In genomic region chr17:29698421-29698820, GRCm38 (mm10) we compare ENCODE assay signal across 31 mouse cellular contexts.
"Had no signal": no experiment of that assay in that cellular context is flagged by ENCODE, and none has a peak within 500 bp of the region (broad histone marks: within the 10 kb centered on the region; RNA-seq: fewer than 3 reads in every experiment).

No protein-coding gene starts in this region.

- H3K27ac ChIP-seq: limb, embryonic 12.5 days; limb, embryonic 13.5 days; limb, embryonic 15.5 days; liver, embryonic 12.5 days; liver, embryonic 13.5 days; liver, embryonic 14.5 days; liver, embryonic 15.5 days; lung, embryonic 15.5 days; macrophage; midbrain, embryonic 10.5 days; midbrain, embryonic 12.5 days; midbrain, embryonic 13.5 days; midbrain, embryonic 15.5 days; neural tube, embryonic 12.5 days; neural tube, embryonic 13.5 days had no signal

- H3K27me3 ChIP-seq: limb, embryonic 12.5 days; limb, embryonic 13.5 days; limb, embryonic 15.5 days; liver, embryonic 12.5 days; liver, embryonic 13.5 days; liver, embryonic 15.5 days; lung, embryonic 15.5 days; megakaryocyte, embryonic 14.5 days; midbrain, embryonic 12.5 days; midbrain, embryonic 13.5 days; midbrain, embryonic 15.5 days; neural tube, embryonic 12.5 days; neural tube, embryonic 13.5 days had no signal

- H3K4me1 ChIP-seq: limb, embryonic 12.5 days; limb, embryonic 13.5 days; limb, embryonic 15.5 days; liver, embryonic 15.5 days; lung, embryonic 15.5 days had no signal

- DNase-seq: left cerebral cortex, postnatal 4 days; liver; liver, embryonic 13.5 days; liver, postnatal 0 days; lung, adult 18-20 months; lung, adult 2 months; lung, embryonic 14.5 days; lung, postnatal 10 days; lung, postnatal 14 days; lung, postnatal 36 days; lung, postnatal 4 days; midbrain, embryonic 14.5 days had no signal

- H3K9me3 ChIP-seq: limb, embryonic 12.5 days; limb, embryonic 13.5 days; limb, embryonic 15.5 days; liver, embryonic 12.5 days; liver, embryonic 13.5 days; liver, embryonic 15.5 days; lung, embryonic 15.5 days; megakaryocyte, embryonic 14.5 days; midbrain, embryonic 10.5 days; midbrain, embryonic 12.5 days; midbrain, embryonic 13.5 days; midbrain, embryonic 15.5 days; neural tube, embryonic 12.5 days; neural tube, embryonic 13.5 days had no signal

- H3K4me2 ChIP-seq: limb, embryonic 12.5 days; limb, embryonic 13.5 days; limb, embryonic 15.5 days; liver, embryonic 11.5 days; liver, embryonic 12.5 days; liver, embryonic 13.5 days; liver, embryonic 15.5 days; lung, embryonic 14.5 days; lung, embryonic 15.5 days; midbrain, embryonic 11.5 days; midbrain, embryonic 12.5 days; midbrain, embryonic 13.5 days; midbrain, embryonic 15.5 days; neural tube, embryonic 12.5 days; neural tube, embryonic 13.5 days had no signal

- H3K9ac ChIP-seq: limb, embryonic 12.5 days; limb, embryonic 13.5 days; limb, embryonic 15.5 days; liver, embryonic 12.5 days; liver, embryonic 13.5 days; liver, embryonic 14.5 days; liver, embryonic 15.5 days; liver, postnatal 0 days; lung, embryonic 14.5 days; lung, embryonic 15.5 days; midbrain, embryonic 12.5 days; midbrain, embryonic 13.5 days; midbrain, embryonic 15.5 days; neural tube, embryonic 12.5 days; neural tube, embryonic 13.5 days had no signal

- ATAC-seq: liver, embryonic 12.5 days; liver, postnatal 0 days; lung, postnatal 0 days; midbrain, embryonic 13.5 days; midbrain, embryonic 15.5 days; midbrain, embryonic 16.5 days had no signal

- H3K4me3 ChIP-seq: limb, embryonic 12.5 days; limb, embryonic 13.5 days; limb, embryonic 15.5 days; liver, embryonic 12.5 days; liver, embryonic 13.5 days; liver, embryonic 15.5 days; lung, embryonic 15.5 days; megakaryocyte, embryonic 14.5 days; midbrain, embryonic 10.5 days; midbrain, embryonic 12.5 days; midbrain, embryonic 13.5 days; midbrain, embryonic 15.5 days; neural tube, embryonic 12.5 days; neural tube, embryonic 13.5 days had no signal
